Mouse (Mus musculus) stomach, embryonic 14.5 days (tissue): ENCODE results near the gene D13Ertd608e. TPM values are rescaled to one million over a fixed set of nuclear protein-coding genes. Genes with fewer than 3 reads are reported as not detected.
"Not testable (repeated sequence)": the region's sequence is repeated elsewhere in the genome, so short reads cannot be mapped to it uniquely, and the experiment has no call there.

Experiments
- ATAC-seq: fragments of 200-750 bp; cut with Nextera tagmentation; 2 replicates; pipeline ENCODE4 v1.8.0; 2017; ENCODE audit warnings: low read depth, moderate TSS enrichment; ENCODE audit not compliant: insufficient number of reproducible peaks, insufficient read depth, low FRiP score
- H3K27ac ChIP-seq: fragments of 300-500 bp; sonication (generic); 2 replicates; pipeline ENCODE4 v1.5.1; 2014; ENCODE audit warnings: mild to moderate bottlenecking, low read length, moderate library complexity, mixed read lengths
- H3K27me3 ChIP-seq: fragments of 300-500 bp; sonication (generic); 2 replicates; pipeline ENCODE4 v1.6.1; 2014; ENCODE audit warnings: low read length, control low read depth, mixed read lengths; ENCODE audit not compliant: control insufficient read depth, insufficient read depth
- H3K36me3 ChIP-seq: fragments of 300-500 bp; sonication (generic); 2 replicates; pipeline ENCODE4 v1.6.1; 2014; ENCODE audit warnings: mild to moderate bottlenecking, control low read depth, low read length, moderate library complexity, mixed read lengths; ENCODE audit not compliant: control insufficient read depth, insufficient read depth
- H3K4me1 ChIP-seq: fragments of 300-500 bp; sonication (generic); 2 replicates; pipeline ENCODE4 v1.6.1; 2014; ENCODE audit warnings: low read length, control low read depth, mixed read lengths; ENCODE audit not compliant: control insufficient read depth, insufficient read depth
- H3K4me2 ChIP-seq: fragments of 300-500 bp; sonication (generic); replicated peaks from 2 replicates; pipeline ENCODE4 v1.6.1; 2014; ENCODE audit warnings: low read depth, low read length, control low read depth
- H3K4me3 ChIP-seq: fragments of 300-500 bp; sonication (generic); 2 replicates; pipeline ENCODE4 v1.5.1; 2014; ENCODE audit warnings: low read depth, low read length, control low read depth
- H3K9ac ChIP-seq: fragments of 300-500 bp; sonication (generic); replicated peaks from 2 replicates; pipeline ENCODE4 v1.6.1; 2014; ENCODE audit warnings: low read depth, mild to moderate bottlenecking, control low read depth, low read length, moderate library complexity, mixed read lengths
- H3K9me3 ChIP-seq: fragments of 300-500 bp; sonication (generic); 2 replicates; pipeline ENCODE4 v1.6.1; 2016; ENCODE audit warnings: low read depth, low read length, control low read depth; ENCODE audit not compliant: control insufficient read depth
- WGBS: fragments of 180-500 bp; shearing (Covaris S2); extraction: QIAGEN DNeasy Blood & Tissue Kit; methylation state at CpG from one replicate; pipeline ENCODE4 v1.1.7; 2014; 5-methylcytosine and 5-hydroxymethylcytosine counted together
- polyA plus RNA-seq: library from polyadenylated mRNA; unstranded; fragments of >200 nt; fragmentation: Nextera tagmentation; extraction: Ambion mirVana; gene quantifications from 2 replicates; pipeline ENCODE4 v1.2.1, GENCODE M21; 2014

Gene D13Ertd608e
- polyA plus RNA-seq, 1 experiment from 2014 or later: not detected

- not testable (repeated sequence) for H3K9ac ChIP-seq, H3K4me1 ChIP-seq, ATAC-seq, H3K36me3 ChIP-seq, H3K4me3 ChIP-seq, H3K9me3 ChIP-seq, H3K27ac ChIP-seq, H3K27me3 ChIP-seq, H3K4me2 ChIP-seq
- 72% methylated on average over 6 of the region's 7 CpGs for WGBS
Observed at GRCm38 (mm10) chr13:119864395-119864999, 28.7 kb downstream of the D13Ertd608e start.

- H3K27ac ChIP-seq, H3K36me3 ChIP-seq, H3K9me3 ChIP-seq, H3K4me3 ChIP-seq, H3K4me2 ChIP-seq, H3K4me1 ChIP-seq, H3K27me3 ChIP-seq, H3K9ac ChIP-seq, ATAC-seq: not testable (repeated sequence)
- 47% methylated on average over 4 of the region's 4 CpGs for WGBS
Observed at GRCm38 (mm10) chr13:119886896-119887295, 51.1 kb downstream of the D13Ertd608e start.

GRCm38 (mm10) chr13:119894685-119895084 lies 58.9 kb downstream of the D13Ertd608e start, which contains the start of gene Tcstv1:
Gene Tcstv1 (minus strand): TSS chr13:119894785.
- H3K4me1 ChIP-seq, H3K9ac ChIP-seq, H3K9me3 ChIP-seq, H3K4me3 ChIP-seq, H3K27me3 ChIP-seq, H3K27ac ChIP-seq, H3K36me3 ChIP-seq, ATAC-seq, H3K4me2 ChIP-seq: not testable (repeated sequence)
- WGBS: 81% methylated on average over 3 of the region's 3 CpGs

Other genes starting within 250 kb of the D13Ertd608e start
- gene Ccl28, start 212.2 kb upstream of the D13Ertd608e start, polyA plus RNA-seq: 0.09 and 0.15 TPM in 2 replicates
- 178 and 217 TPM in 2 replicates for gene Hmgcs1, start 145.6 kb upstream of the D13Ertd608e start, polyA plus RNA-seq
- 1.0 TPM in 2 replicates for gene Nim1k, start 80.1 kb upstream of the D13Ertd608e start, polyA plus RNA-seq
- 38.5 and 40.9 TPM in 2 replicates for gene Zfp131, start 45.1 kb upstream of the D13Ertd608e start, polyA plus RNA-seq
- gene AF067063, start 5.8 kb upstream of the D13Ertd608e start, polyA plus RNA-seq: not detected in 2 replicates
- gene Tcstv1, start 58.8 kb downstream of the D13Ertd608e start, polyA plus RNA-seq: not detected in 2 replicates
- not detected in 2 replicates for gene Gm21761, start 93.3 kb downstream of the D13Ertd608e start, polyA plus RNA-seq
- not detected in 2 replicates for gene B020031M17Rik, start 114.8 kb downstream of the D13Ertd608e start, polyA plus RNA-seq
- gene Gm36079, start 191.0 kb downstream of the D13Ertd608e start, polyA plus RNA-seq: not detected in 2 replicates
- gene Gm21188, start 216.2 kb downstream of the D13Ertd608e start, polyA plus RNA-seq: not detected in 2 replicates